Mouse (Mus musculus) erythroblast, embryonic 14.5 days (primary cell): ENCODE data around the gene Klhdc3.

Source experiments
- GATA1 ChIP-seq: IDR thresholded peaks from 2 replicates; pipeline ENCODE4 v1.6.1; 2012; ENCODE audit warnings: low read length, inconsistent platforms, mixed read lengths
- TAL1 ChIP-seq: IDR thresholded peaks from 3 replicates; pipeline ENCODE4 v1.6.1; 2012; ENCODE audit warnings: low read length, inconsistent platforms, mixed read lengths

DNA sequence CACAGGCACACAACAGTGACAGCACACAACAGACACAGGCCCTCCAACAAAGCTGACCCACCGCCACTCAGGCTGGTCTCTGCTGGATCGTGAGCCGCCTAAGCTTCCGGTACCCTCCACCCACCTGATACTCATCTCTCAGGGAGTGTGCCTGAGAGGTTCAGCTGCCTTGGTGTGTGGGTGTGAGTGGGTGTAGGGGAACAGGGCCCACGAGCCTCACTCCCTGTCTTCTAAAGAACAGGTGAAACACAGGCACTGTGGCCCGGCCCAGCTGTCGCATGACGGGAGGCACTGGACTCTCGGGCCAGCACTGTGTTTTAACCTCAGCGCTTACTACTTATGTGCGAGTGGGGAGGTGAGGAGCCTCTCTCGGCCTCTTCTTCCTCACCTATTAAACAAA is 21.4 kb upstream of the Klhdc3 start:
- no peak for TF ChIP-seq GATA1
- no peak for TF ChIP-seq TAL1
